Mouse (Mus musculus) small intestine, adult 2 months (tissue): ENCODE results near the gene Elmo1. TPM values are rescaled to one million over a fixed set of nuclear protein-coding genes. Genes with fewer than 3 reads are reported as not detected.

Experiments
- H3K27ac ChIP-seq: fragments of 200-500 bp; 2 replicates; pipeline ENCODE4 v1.5.1; 2012; ENCODE audit warnings: low read depth, low read length, control low read depth, inconsistent platforms; ENCODE audit not compliant: insufficient read depth
- H3K27me3 ChIP-seq: fragments of 200-500 bp; 2 replicates; pipeline ENCODE4 v1.6.1; 2012; ENCODE audit warnings: mild to moderate bottlenecking, moderate library complexity, low read length, inconsistent platforms; ENCODE audit not compliant: control insufficient read depth, insufficient read depth
- H3K36me3 ChIP-seq: fragments of 200-500 bp; 2 replicates; pipeline ENCODE4 v1.6.1; 2012; ENCODE audit warnings: mild to moderate bottlenecking, low read length, control low read depth, inconsistent platforms; ENCODE audit not compliant: control insufficient read depth, insufficient read depth
- H3K4me1 ChIP-seq: fragments of 200-500 bp; 2 replicates; pipeline ENCODE4 v1.6.1; 2012; ENCODE audit warnings: low read length, inconsistent platforms, mixed read lengths; ENCODE audit not compliant: control insufficient read depth, insufficient read depth, insufficient read length
- H3K4me3 ChIP-seq: fragments of 200-500 bp; 2 replicates; pipeline ENCODE4 v1.5.1; 2012; ENCODE audit warnings: low read depth, mild to moderate bottlenecking, control low read depth, inconsistent platforms, low read length, moderate library complexity
- CTCF ChIP-seq: fragments of 200-500 bp; IDR thresholded peaks from 2 replicates; pipeline ENCODE4 v1.5.1; 2012; ENCODE audit warnings: low read depth, mild to moderate bottlenecking, control low read depth, inconsistent platforms, low read length, moderate library complexity, mixed read lengths; ENCODE audit not compliant: insufficient replicate concordance, insufficient read length; ENCODE audit errors: extremely low read depth
- POLR2A ChIP-seq: fragments of 200-500 bp; IDR thresholded peaks from 2 replicates; pipeline ENCODE4 v1.6.1; 2012; ENCODE audit warnings: low read depth, mild to moderate bottlenecking, control low read depth, inconsistent platforms, low read length, moderate library complexity
- WGBS: fragments of 180-500 bp; shearing (Covaris S2); methylation state at CpG from one replicate; pipeline ENCODE4 v1.1.7; 2018; 5-methylcytosine and 5-hydroxymethylcytosine counted together
- polyA plus RNA-seq: library from polyadenylated mRNA; depleted of rRNA; stranded (reverse); fragments of >200 nt; gene quantifications from 2 replicates; pipeline ENCODE4 v1.2.3, GENCODE M21; 2012

Elmo1 gene
- polyA plus RNA-seq, 1 experiment: 23.8 TPM

- 74% methylated on average over 14 of the region's 14 CpGs for WGBS
- Histone ChIP-seq H3K27ac (no peak overlapping the region), H3K36me3 (no peaks in the 10 kb centered on the region), H3K4me1 (no peaks in the 10 kb centered on the region), H3K4me3 (no peak overlapping the region), H3K27me3 (no peaks in the 10 kb centered on the region; the same call in 1 of the 2 replicates)
- TF ChIP-seq POLR2A (no peak), CTCF (no peak)
Observed at GRCm38 (mm10) chr13:20047926-20048836, 42.2 kb upstream of the Elmo1 start.

- Histone ChIP-seq H3K27me3 (no peaks in the 10 kb centered on the region; the same call in 1 of the 2 replicates), H3K4me1 (no peaks in the 10 kb centered on the region), H3K36me3 (no peaks in the 10 kb centered on the region), H3K4me3 (no peak overlapping the region), H3K27ac (no peak overlapping the region)
- WGBS: 70% methylated on average over 2 of the region's 2 CpGs
- TF ChIP-seq CTCF (no peak), POLR2A (no peak)
Observed at GRCm38 (mm10) chr13:20048837-20049160, 41.6 kb upstream of the Elmo1 start.

- no peak overlapping the region for H3K27ac ChIP-seq
- no peaks in the 10 kb centered on the region for H3K36me3 ChIP-seq
- WGBS: 76% methylated on average over 8 of the region's 8 CpGs
- no peak overlapping the region for H3K4me3 ChIP-seq
- no peaks in the 10 kb centered on the region for H3K4me1 ChIP-seq
- no peaks in the 10 kb centered on the region; the same call in 1 of the 2 replicates for H3K27me3 ChIP-seq
- TF ChIP-seq POLR2A: no peak
- TF ChIP-seq CTCF: no peak
Observed at GRCm38 (mm10) chr13:20049654-20050053, 40.7 kb upstream of the Elmo1 start.

- H3K27ac ChIP-seq: no peak overlapping the region
- no peaks in the 10 kb centered on the region for H3K36me3 ChIP-seq
- H3K4me1 ChIP-seq: no peaks in the 10 kb centered on the region
- H3K27me3 ChIP-seq: no peaks in the 10 kb centered on the region; the same call in 1 of the 2 replicates
- TF ChIP-seq POLR2A: no peak
- no peak for TF ChIP-seq CTCF
- no peak overlapping the region for H3K4me3 ChIP-seq
- 85% methylated on average over 10 of the region's 10 CpGs for WGBS
Observed at GRCm38 (mm10) chr13:20050149-20050548, 40.2 kb upstream of the Elmo1 start.

GRCm38 (mm10) chr13:20057926-20058325, 32.5 kb upstream of the Elmo1 start:
- WGBS: 87% methylated on average over 1 of the region's 1 CpGs
- no peak overlapping the region for H3K4me3 ChIP-seq
- no peaks in the 10 kb centered on the region for H3K4me1 ChIP-seq
- no peak overlapping the region for H3K27ac ChIP-seq
- no peaks in the 10 kb centered on the region for H3K36me3 ChIP-seq
- TF ChIP-seq CTCF (no peak), POLR2A (no peak)
- H3K27me3 ChIP-seq: no peaks in the 10 kb centered on the region

GRCm38 (mm10) chr13:20061031-20061430, 29.4 kb upstream of the Elmo1 start:
- Histone ChIP-seq H3K4me3 (no peak overlapping the region), H3K36me3 (no peaks in the 10 kb centered on the region), H3K27ac (no peak overlapping the region), H3K4me1 (no peaks in the 10 kb centered on the region), H3K27me3 (no peaks in the 10 kb centered on the region)
- WGBS: 78% methylated on average over 5 of the region's 5 CpGs
- TF ChIP-seq CTCF (no peak), POLR2A (no peak)

- TF ChIP-seq POLR2A: no peak
- no peak for TF ChIP-seq CTCF
- H3K27ac ChIP-seq: no peak overlapping the region
- WGBS: 83% methylated on average over 5 of the region's 5 CpGs
- H3K4me1 ChIP-seq: no peaks in the 10 kb centered on the region
- H3K27me3 ChIP-seq: no peaks in the 10 kb centered on the region
- no peaks in the 10 kb centered on the region for H3K36me3 ChIP-seq
- no peak overlapping the region for H3K4me3 ChIP-seq
Observed at GRCm38 (mm10) chr13:20063331-20063730, 27.1 kb upstream of the Elmo1 start.

- TF ChIP-seq POLR2A (no peak), CTCF (no peak)
Observed at GRCm38 (mm10) chr13:20072043-20072442, 18.4 kb upstream of the Elmo1 start.

More at GRCm38 (mm10) chr13:20072043-20072442, 18.4 kb upstream of the Elmo1 start:
- Histone ChIP-seq H3K4me3 (no peak overlapping the region), H3K36me3 (no peaks in the 10 kb centered on the region), H3K27ac (no peak overlapping the region), H3K4me1 (no peaks in the 10 kb centered on the region), H3K27me3 (no peaks in the 10 kb centered on the region)
